Mouse (Mus musculus) CH12.LX (cell line): ENCODE results near the gene Rapgef4. TPM values are rescaled to one million over a fixed set of nuclear protein-coding genes. Genes with fewer than 3 reads are reported as not detected.

Source experiments
- DNase-seq: peaks from one replicate; pipeline ENCODE4 v3.0.0-alpha.2; 2013; ENCODE audit errors: extremely low read depth
- H3K27ac ChIP-seq: 2 replicates; pipeline ENCODE4 v1.5.1; 2012; ENCODE audit warnings: low read depth, mild to moderate bottlenecking, control low read depth, moderate library complexity; ENCODE audit not compliant: insufficient read depth
- H3K27me3 ChIP-seq: replicated peaks from 2 replicates; pipeline ENCODE3; 2012; ENCODE audit warnings: inconsistent platforms
- H3K36me3 ChIP-seq, 2 experiments: replicated peaks in 1 of 2; 2 replicates each; pipeline versions ENCODE3 to v1.6.1; 2012; ENCODE audit warnings: inconsistent platforms in 1 of 2, low read length in 1 of 2, mild to moderate bottlenecking in 1 of 2, mixed read lengths in 1 of 2, moderate library complexity in 1 of 2; ENCODE audit not compliant: control insufficient read depth in 1 of 2, insufficient read depth in 1 of 2
- H3K4me1 ChIP-seq, 2 experiments: 2 replicates each; pipeline ENCODE4 v1.6.1; 2012; ENCODE audit warnings: inconsistent platforms in 1 of 2, moderate library complexity in 1 of 2; ENCODE audit not compliant: insufficient read depth in 2 of 2, control insufficient read depth in 1 of 2
- H3K4me2 ChIP-seq: 2 replicates; pipeline ENCODE4 v1.6.1; 2012; ENCODE audit warnings: low read depth, mild to moderate bottlenecking, control low read depth; ENCODE audit not compliant: poor library complexity, insufficient read depth, severe bottlenecking
- H3K4me3 ChIP-seq, 3 experiments: fragments of 150-350 bp in 1 of 3; sonication (generic) in 1 of 3; replicated peaks in 1 of 3; 2 replicates each; pipeline versions ENCODE3 to v1.5.1; 2011 to 2012; ENCODE audit warnings: low read depth in 2 of 3, low read length in 2 of 3, mild to moderate bottlenecking in 2 of 3, moderate library complexity in 2 of 3, control low read depth in 1 of 3, improper control_type of control experiment in 1 of 3, inconsistent platforms in 1 of 3, mixed read lengths in 1 of 3; ENCODE audit not compliant: poor library complexity in 1 of 3
- H3K79me2 ChIP-seq: replicated peaks from 2 replicates; pipeline ENCODE4 v1.6.1; 2012; ENCODE audit warnings: mild to moderate bottlenecking, moderate library complexity; ENCODE audit not compliant: control insufficient read depth, poor library complexity, insufficient read depth, severe bottlenecking; ENCODE audit errors: extremely low read depth
- H3K9ac ChIP-seq: 2 replicates; pipeline ENCODE4 v1.6.1; 2012; ENCODE audit warnings: low read depth, mild to moderate bottlenecking, control low read depth, moderate library complexity; ENCODE audit not compliant: insufficient read depth
- H3K9me3 ChIP-seq: replicated peaks from 2 replicates; pipeline ENCODE3; 2012; ENCODE audit warnings: low read length, inconsistent platforms, mixed read lengths
- BHLHE40 ChIP-seq: IDR thresholded peaks from 2 replicates; pipeline ENCODE4 v1.6.1; 2011; ENCODE audit warnings: mild to moderate bottlenecking, low read depth, low read length, improper control_type of control experiment
- CHD1 ChIP-seq: IDR thresholded peaks from 2 replicates; pipeline ENCODE4 v1.6.1; 2012; ENCODE audit warnings: low read depth, low read length, improper control_type of control experiment, inconsistent platforms
- CHD2 ChIP-seq: IDR thresholded peaks from 2 replicates; pipeline ENCODE4 v1.6.1; 2011; ENCODE audit warnings: low read length, improper control_type of control experiment
- CTCF ChIP-seq, 2 experiments: IDR thresholded peaks in 1 of 2; conservative IDR thresholded peaks in 1 of 2; 2 replicates each; pipeline ENCODE4 v1.5.1; 2011 to 2012; ENCODE audit warnings: low read depth in 2 of 2, low read length in 2 of 2, improper control_type of control experiment in 1 of 2, inconsistent platforms in 1 of 2, mild to moderate bottlenecking in 1 of 2, moderate library complexity in 1 of 2
- E2F4 ChIP-seq: IDR thresholded peaks from 2 replicates; pipeline ENCODE4 v1.6.1; 2011; ENCODE audit warnings: low read depth, low read length, improper control_type of control experiment; ENCODE audit not compliant: insufficient replicate concordance
- ELF1 ChIP-seq: IDR thresholded peaks from 2 replicates; pipeline ENCODE4 v1.6.1; 2014; ENCODE audit warnings: low read depth, mild to moderate bottlenecking, inconsistent platforms, low read length, improper control_type of control experiment
- ETS1 ChIP-seq: conservative IDR thresholded peaks from 2 replicates; pipeline ENCODE4 v1.6.1; 2012; ENCODE audit warnings: low read depth, mild to moderate bottlenecking, inconsistent platforms, low read length, improper control_type of control experiment, moderate library complexity
- IRF4 ChIP-seq: IDR thresholded peaks from 2 replicates; pipeline ENCODE4 v1.6.1; 2014; ENCODE audit warnings: low read depth, mild to moderate bottlenecking, inconsistent platforms, low read length, improper control_type of control experiment
- JUN ChIP-seq: IDR thresholded peaks from 2 replicates; pipeline ENCODE4 v1.6.1; 2011; ENCODE audit warnings: low read depth, mild to moderate bottlenecking, low read length, improper control_type of control experiment, moderate library complexity; ENCODE audit not compliant: insufficient read depth
- MAZ ChIP-seq: IDR thresholded peaks from 2 replicates; pipeline ENCODE4 v1.6.1; 2012; ENCODE audit warnings: low read depth, mild to moderate bottlenecking, inconsistent platforms, low read length, improper control_type of control experiment, moderate library complexity
- MEF2A ChIP-seq: IDR thresholded peaks from 2 replicates; pipeline ENCODE4 v1.6.1; 2014; ENCODE audit warnings: low read depth, mild to moderate bottlenecking, inconsistent platforms, low read length, improper control_type of control experiment, borderline replicate concordance
- MXI1 ChIP-seq: IDR thresholded peaks from 2 replicates; pipeline ENCODE4 v1.6.1; 2011; ENCODE audit warnings: mild to moderate bottlenecking, low read depth, low read length, improper control_type of control experiment
- NRF1 ChIP-seq: IDR thresholded peaks from 2 replicates; pipeline ENCODE4 v1.6.1; 2014; ENCODE audit warnings: low read depth, mild to moderate bottlenecking, inconsistent platforms, low read length, improper control_type of control experiment, moderate library complexity
- PAX5 ChIP-seq: IDR thresholded peaks from 2 replicates; pipeline ENCODE4 v1.6.1; 2012; ENCODE audit warnings: low read length, inconsistent platforms, mixed read lengths
- RAD21 ChIP-seq: IDR thresholded peaks from 2 replicates; pipeline ENCODE4 v1.6.1; 2011; ENCODE audit warnings: low read depth, mild to moderate bottlenecking, low read length, improper control_type of control experiment, moderate library complexity
- RCOR1 ChIP-seq: conservative IDR thresholded peaks from 2 replicates; pipeline ENCODE4 v1.6.1; 2012; ENCODE audit warnings: low read depth, mild to moderate bottlenecking, inconsistent platforms, low read length, improper control_type of control experiment
- SIN3A ChIP-seq: IDR thresholded peaks from 2 replicates; pipeline ENCODE4 v1.6.1; 2012; ENCODE audit warnings: low read length, improper control_type of control experiment, inconsistent platforms
- SMC3 ChIP-seq: IDR thresholded peaks from 2 replicates; pipeline ENCODE4 v1.6.1; 2011; ENCODE audit warnings: low read depth, low read length, improper control_type of control experiment
- TBP ChIP-seq: conservative IDR thresholded peaks from 2 replicates; pipeline ENCODE4 v1.6.1; 2011; ENCODE audit warnings: low read depth, low read length, improper control_type of control experiment
- USF1 ChIP-seq: IDR thresholded peaks from 2 replicates; pipeline ENCODE4 v1.6.1; 2014; ENCODE audit warnings: low read depth, mild to moderate bottlenecking, inconsistent platforms, low read length, improper control_type of control experiment
- ZC3H11A ChIP-seq: IDR thresholded peaks from 2 replicates; pipeline ENCODE4 v1.6.1; 2012; ENCODE audit warnings: low read depth, mild to moderate bottlenecking, inconsistent platforms, low read length, improper control_type of control experiment
- ZMIZ1 ChIP-seq: IDR thresholded peaks from 2 replicates; pipeline ENCODE4 v1.6.1; 2012; ENCODE audit warnings: low read depth, mild to moderate bottlenecking, inconsistent platforms, low read length, improper control_type of control experiment
- dilution Hi-C: fragments of 300-500 bp; cut with MboI; formaldehyde crosslinking; loops from 2 replicates; pipeline ENCODE4 v1.14.3; 2020; ENCODE audit warnings: low sequenced_read_pairs; ENCODE audit not compliant: extremely low pct_unique_long_range_greater_than_20kb, extremely low pct_ligation_motif_present
- in situ Hi-C: fragments of 300-500 bp; cut with MboI; formaldehyde crosslinking; loops from 3 replicates; pipeline ENCODE4 v1.14.3; 2019; ENCODE audit warnings: low sequenced_read_pairs, low pct_ligation_motif_present, low pct_unique_long_range_greater_than_20kb, mixed read lengths
- polyA plus RNA-seq: library from polyadenylated mRNA; unstranded; fragments of >175 nt; gene quantifications from 2 replicates; pipeline ENCODE4 v1.2.1, GENCODE M21; 2012; ENCODE audit warnings: low read depth; ENCODE audit not compliant: insufficient read length
- total RNA-seq, 2 experiments: library from RNA; depleted of rRNA; stranded (reverse); fragments of 300-350 nt in 1 of 2; fragments of >200 nt in 1 of 2; gene quantifications; 2 replicates each; pipeline ENCODE4 v1.2.3; 2012 to 2014

The Rapgef4 gene
- total and polyA plus RNA-seq, 3 experiments, result 0.12 to 0.13 TPM; not detected in 1

DNA sequence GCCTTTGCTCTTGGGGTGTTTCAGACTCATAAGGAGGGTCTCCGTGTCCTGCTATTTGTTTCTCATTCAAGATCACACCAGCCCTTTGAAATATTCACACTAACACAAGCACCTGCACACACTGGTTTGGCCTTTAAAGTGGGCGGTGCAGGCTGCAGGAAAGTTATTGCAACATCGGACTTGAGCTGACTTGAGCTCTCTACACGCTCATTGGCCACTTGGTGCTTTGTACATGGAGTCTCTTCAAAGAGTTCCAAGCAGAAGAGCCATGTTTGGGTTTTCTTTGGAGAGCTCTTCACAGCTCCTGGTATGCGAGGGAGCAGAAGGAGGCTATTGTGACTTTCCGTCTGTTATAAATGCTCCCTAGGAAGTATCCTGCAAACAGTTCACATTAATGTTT is 139.2 kb downstream of the Rapgef4 start:
- Histone ChIP-seq H3K27me3 (no peaks in the 10 kb centered on the region), H3K4me1 (peaks cover 8 to 18% of the 10 kb centered on the region in 2 experiments), H3K27ac (no peak overlapping the region), H3K4me3 (no peak overlapping the region), H3K9ac (no peak overlapping the region), H3K36me3 (no peaks in the 10 kb centered on the region), H3K9me3 (no peaks in the 10 kb centered on the region), H3K4me2 (no peak overlapping the region), H3K79me2 (no peaks in the 10 kb centered on the region)
- no peak for DNase-seq
- dilution Hi-C loops, result no loop called here
- no peak for TF ChIP-seq CHD1
- TF ChIP-seq ZMIZ1, result no peak
- no peak for TF ChIP-seq CTCF (conservative IDR thresholded peaks at IDR 0.05 in 1 of 2, IDR thresholded peaks at IDR 0.05 in 1 of 2; ENCODE audit: low read depth in 2 of 2, low read length in 2 of 2)
- TF ChIP-seq RCOR1, result no peak
- TF ChIP-seq NRF1, result no peak
- no peak for TF ChIP-seq ELF1
- TF ChIP-seq MXI1, result no peak
- TF ChIP-seq TBP, result no peak
- no peak for TF ChIP-seq ZC3H11A
- no peak for TF ChIP-seq PAX5
- TF ChIP-seq MAZ, result no peak
- no peak for TF ChIP-seq BHLHE40
- no peak for TF ChIP-seq SMC3
- TF ChIP-seq CHD2, result no peak
- TF ChIP-seq RAD21, result no peak
- TF ChIP-seq E2F4, result no peak
- TF ChIP-seq IRF4, result no peak
- TF ChIP-seq JUN, result no peak
- no peak for TF ChIP-seq USF1
- in situ Hi-C loops, result no loop called here

DNA sequence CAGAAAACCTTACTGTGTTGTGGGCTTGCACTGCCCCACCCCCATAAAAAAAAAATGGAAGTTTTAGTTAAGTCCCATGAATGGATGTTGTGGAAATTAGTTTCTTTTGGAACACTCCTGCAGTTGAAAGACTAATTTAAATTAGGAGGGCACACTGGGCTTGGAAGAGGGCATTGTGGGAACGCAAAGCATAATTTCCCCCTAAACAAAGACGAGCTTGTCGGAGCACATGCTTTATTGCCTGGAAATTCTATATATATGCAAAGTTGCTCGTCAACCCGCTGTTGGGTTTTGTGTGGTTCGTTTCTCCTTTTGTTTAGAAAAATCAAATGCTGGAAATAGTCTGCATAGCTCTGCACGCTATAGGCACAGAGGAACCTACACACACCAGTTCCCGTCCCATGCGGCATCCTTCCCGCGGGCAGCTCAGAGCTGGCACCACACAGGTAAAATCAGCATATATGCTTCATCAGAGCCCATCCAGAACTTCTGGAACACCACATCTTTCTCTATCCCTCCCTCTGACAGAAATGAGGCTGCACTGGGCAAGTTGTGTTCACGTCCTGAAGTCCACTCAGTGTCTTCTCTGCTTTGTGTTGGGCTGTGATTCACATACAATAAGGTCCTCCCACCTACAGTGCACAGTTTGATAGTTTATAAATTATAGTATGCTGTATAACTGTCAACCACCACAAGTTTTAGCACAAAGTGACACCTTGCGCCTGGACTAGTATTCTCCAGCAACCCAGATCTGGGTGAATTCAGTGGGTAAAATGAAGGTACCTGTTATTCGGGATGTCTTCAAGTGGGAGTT is 141.6 kb downstream of the Rapgef4 start:
- H3K27ac ChIP-seq, result no peak overlapping the region
- TF ChIP-seq SIN3A (no peak), ETS1 (no peak), USF1 (no peak), MEF2A (no peak), CHD1 (no peak), ELF1 (no peak)
- H3K9me3 ChIP-seq, result no peaks in the 10 kb centered on the region
- in situ Hi-C loops, result no loop called here
- H3K4me1 ChIP-seq, result peaks cover 3 to 15% of the 10 kb centered on the region in 2 experiments
- no peaks in the 10 kb centered on the region for H3K27me3 ChIP-seq
- H3K4me2 ChIP-seq, result no peak overlapping the region
- no peak for DNase-seq
- no peaks in the 10 kb centered on the region for H3K36me3 ChIP-seq
- H3K79me2 ChIP-seq, result no peaks in the 10 kb centered on the region
- no peak overlapping the region for H3K9ac ChIP-seq
- dilution Hi-C loops, result no loop called here
- no peak overlapping the region for H3K4me3 ChIP-seq
